Mouse (Mus musculus): Measurements from ENCODE around the gene Gm3055.
"Not testable (repeated sequence)": the region's sequence is repeated elsewhere in the genome, so short reads cannot be mapped to it uniquely, and the experiment has no call there.

Gene Gm3055

GRCm38 (mm10) chr10:81770506-81771403 is at the start of gene Gm3055:
Gene Gm3055, minus strand, starts transcription at chr10:81771161.
- DNase-seq (ENCODE audit: low spot score in 2 of 2) = not testable (repeated sequence)

- DNase-seq (ENCODE audit: low spot score in 2 of 2) = peak in 1 of 2 experiments; percentile 1
Measured at GRCm38 (mm10) chr10:81811899-81812298, 40.9 kb upstream of the Gm3055 start, which contains the start of gene Gm4767. Gene Gm4767, plus strand, starts transcription at chr10:81812186.

DNA sequence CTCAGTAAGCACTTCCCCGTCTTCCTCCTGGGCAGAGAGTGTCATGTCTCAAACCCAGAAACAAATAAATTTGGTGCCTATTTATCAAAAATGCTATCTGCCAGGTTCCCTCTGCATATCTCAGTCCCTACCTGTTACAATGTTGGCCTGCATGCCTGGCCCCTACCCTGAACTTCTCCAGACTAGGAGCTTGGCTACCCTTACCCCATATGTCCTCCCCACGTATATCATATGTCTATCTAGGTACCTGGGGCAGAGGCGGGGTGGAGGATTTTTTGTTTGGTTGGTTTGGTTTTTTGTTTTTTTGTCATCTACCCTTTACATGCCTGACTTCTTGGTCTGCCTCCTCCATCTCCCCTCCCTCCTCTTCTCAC is 430 bp upstream of the Gm3055 start:
- DNase-seq (ENCODE audit: low spot score in 2 of 2) = not testable (repeated sequence)

DNA sequence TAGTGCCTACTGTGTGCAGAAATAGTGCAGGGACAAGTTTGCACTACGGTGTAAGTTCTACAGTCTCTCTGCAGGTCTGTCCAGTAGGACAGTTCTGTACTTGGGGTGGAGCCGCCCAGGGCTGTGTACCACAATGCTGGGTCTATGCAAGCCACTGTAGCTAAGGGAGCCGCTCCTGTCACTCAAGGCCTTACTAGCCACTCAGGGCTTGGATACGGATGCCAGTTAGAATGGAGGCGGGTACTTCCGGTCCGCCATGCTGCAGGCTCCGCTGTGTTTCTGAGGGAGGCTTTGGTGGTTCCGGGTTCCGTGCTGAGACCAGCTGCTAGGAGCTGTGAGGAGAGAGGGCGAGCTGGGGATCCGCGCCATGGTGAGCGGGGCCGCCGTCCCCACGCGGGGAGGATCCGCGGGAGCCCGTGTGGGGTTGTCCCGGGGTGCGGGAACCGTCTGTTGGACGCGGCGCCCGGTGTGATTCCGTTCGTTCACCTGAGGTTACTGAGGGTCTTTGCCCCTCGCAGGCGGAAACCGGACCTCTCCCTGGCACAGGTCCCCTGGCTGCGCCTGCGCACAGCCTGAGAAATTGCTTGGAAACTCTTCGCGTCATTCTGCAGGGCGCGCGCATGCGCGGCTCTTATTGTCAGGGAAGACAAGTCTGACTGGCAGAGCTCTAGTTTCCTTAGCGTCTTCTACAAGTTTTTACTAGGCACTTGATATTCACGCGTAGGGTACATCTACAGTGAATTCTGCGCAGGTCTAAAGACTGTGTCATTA is 66.2 kb downstream of the Gm3055 start, which contains the start of gene Zfp433:
Gene Zfp433, plus strand, starts transcription at position 295 of the 771 bp plus-strand sequence.
- not testable (repeated sequence) for DNase-seq (ENCODE audit: low spot score in 2 of 2)

Data from left cerebral cortex, adult 9 months (tissue).